Mouse (Mus musculus) myocyte (in vitro differentiated cells): ENCODE measurements at regions not wholly inside any gene's neighbourhood (a gene's known extent, or its start where the extent isn't known, plus 50 kb on each side); places are given as distances from the start of the nearest gene placed in this dataset.

Source experiments
- H3K27me3 ChIP-seq: one replicate; pipeline ENCODE4 v1.6.1; 2011; ENCODE audit not compliant: control insufficient read depth, insufficient read depth, insufficient read length
- H3K36me3 ChIP-seq: one replicate; pipeline ENCODE4 v1.6.1; 2011; ENCODE audit not compliant: control insufficient read depth, insufficient read depth
- H3K4me2 ChIP-seq: one replicate; pipeline ENCODE4 v1.6.1; 2011; ENCODE audit warnings: low read depth, control low read depth
- H3K4me3 ChIP-seq: one replicate; pipeline ENCODE4 v1.5.1; 2011; ENCODE audit warnings: mild to moderate bottlenecking, control low read depth, moderate library complexity
- H3K79me2 ChIP-seq: one replicate; pipeline ENCODE4 v1.6.1; 2011; ENCODE audit not compliant: control insufficient read depth, insufficient read depth
- H3ac ChIP-seq: one replicate; pipeline ENCODE4 v1.6.1; 2011; ENCODE audit not compliant: control insufficient read depth, insufficient read length
- CEBPB ChIP-seq: IDR thresholded peaks from 2 replicates; pipeline ENCODE4 v1.6.1; 2011; ENCODE audit warnings: mild to moderate bottlenecking, moderate library complexity; ENCODE audit not compliant: poor library complexity, insufficient read depth, severe bottlenecking
- E2F4 ChIP-seq: IDR thresholded peaks from one replicate; pipeline ENCODE4 v1.6.1; 2011; ENCODE audit warnings: mild to moderate bottlenecking, control low read depth, moderate library complexity; ENCODE audit not compliant: insufficient read depth
- MAX ChIP-seq: IDR thresholded peaks from one replicate; pipeline ENCODE4 v1.6.1; 2011; ENCODE audit warnings: low read depth, mild to moderate bottlenecking, control low read depth
- MYOD1 ChIP-seq, 3 experiments: IDR thresholded peaks; one replicate each; pipeline ENCODE4 v1.6.1; 2011; ENCODE audit warnings: control low read depth in 2 of 3, low read depth in 2 of 3, mild to moderate bottlenecking in 2 of 3, moderate library complexity in 1 of 3; ENCODE audit not compliant: insufficient read length in 2 of 3, control insufficient read depth in 1 of 3
- MYOG ChIP-seq, 3 experiments: IDR thresholded peaks; one replicate each; pipeline ENCODE4 v1.6.1; 2011; ENCODE audit warnings: control low read depth in 2 of 3, low read depth in 2 of 3, mild to moderate bottlenecking in 2 of 3; ENCODE audit not compliant: insufficient read length in 2 of 3, control insufficient read depth in 1 of 3, insufficient read depth in 1 of 3
- POLR2A ChIP-seq: IDR thresholded peaks from one replicate; pipeline ENCODE4 v1.6.1; 2011; ENCODE audit warnings: low read depth, mild to moderate bottlenecking, control low read depth, moderate library complexity; ENCODE audit not compliant: insufficient read length
- POLR2AphosphoS2 ChIP-seq: IDR thresholded peaks from one replicate; pipeline ENCODE4 v1.6.1; 2011; ENCODE audit warnings: low read depth, control low read depth; ENCODE audit not compliant: insufficient read length
- REST ChIP-seq: IDR thresholded peaks from one replicate; pipeline ENCODE4 v1.6.1; 2011; ENCODE audit warnings: mild to moderate bottlenecking, control low read depth, moderate library complexity; ENCODE audit not compliant: insufficient read depth, insufficient read length
- SRF ChIP-seq: IDR thresholded peaks from one replicate; pipeline ENCODE4 v1.6.1; 2011; ENCODE audit warnings: low read depth; ENCODE audit not compliant: control insufficient read depth, insufficient read length
- TCF12 ChIP-seq: IDR thresholded peaks from one replicate; pipeline ENCODE4 v1.6.1; 2011; ENCODE audit warnings: mild to moderate bottlenecking, control low read depth; ENCODE audit not compliant: poor library complexity, insufficient read depth, severe bottlenecking
- TCF3 ChIP-seq: IDR thresholded peaks from one replicate; pipeline ENCODE4 v1.6.1; 2011; ENCODE audit warnings: low read depth, control low read depth; ENCODE audit not compliant: insufficient read length
- USF1 ChIP-seq: IDR thresholded peaks from one replicate; pipeline ENCODE4 v1.6.1; 2011; ENCODE audit warnings: low read depth, mild to moderate bottlenecking, control low read depth, moderate library complexity

- Histone ChIP-seq H3K79me2 (no peaks in the 10 kb centered on the region), H3K4me2 (no peak overlapping the region), H3K36me3 (no peaks in the 10 kb centered on the region), H3K4me3 (no peak overlapping the region), H3ac (no peak overlapping the region), H3K27me3 (no peaks in the 10 kb centered on the region)
- TF ChIP-seq MAX (no peak), CEBPB (no peak), MYOG (IDR thresholded peaks at IDR 0.05; ENCODE audit: control insufficient read depth in 1 of 3, insufficient read depth in 1 of 3, insufficient read length in 2 of 3, low read depth in 2 of 3) (no peak), POLR2A (no peak), TCF12 (no peak), TCF3 (no peak), POLR2AphosphoS2 (no peak), SRF (no peak), E2F4 (no peak), USF1 (no peak), REST (no peak), MYOD1 (IDR thresholded peaks at IDR 0.05; ENCODE audit: control insufficient read depth in 1 of 3, insufficient read length in 2 of 3, low read depth in 2 of 3) (no peak)
Measured at GRCm38 (mm10) chr8:56735021-56735420, 184.1 kb downstream of the Fbxo8 start.

GRCm38 (mm10) chr8:56767034-56767433, 216.1 kb downstream of the Fbxo8 start:
- Histone ChIP-seq H3K79me2 (no peaks in the 10 kb centered on the region), H3K4me3 (no peak overlapping the region), H3K36me3 (no peaks in the 10 kb centered on the region), H3K4me2 (no peak overlapping the region), H3ac (no peak overlapping the region), H3K27me3 (no peaks in the 10 kb centered on the region)
- TF ChIP-seq SRF (no peak), MAX (no peak), TCF12 (no peak), POLR2AphosphoS2 (no peak), POLR2A (no peak), MYOG (IDR thresholded peaks at IDR 0.05; ENCODE audit: control insufficient read depth in 1 of 3, insufficient read depth in 1 of 3, insufficient read length in 2 of 3, low read depth in 2 of 3) (no peak), MYOD1 (IDR thresholded peaks at IDR 0.05; ENCODE audit: control insufficient read depth in 1 of 3, insufficient read length in 2 of 3, low read depth in 2 of 3) (no peak), REST (no peak), CEBPB (no peak), TCF3 (no peak), USF1 (no peak), E2F4 (no peak)

GRCm38 (mm10) chr8:56784441-56784840, 233.6 kb downstream of the Fbxo8 start:
- H3K4me2 ChIP-seq: no peak overlapping the region
- H3K79me2 ChIP-seq: no peaks in the 10 kb centered on the region
- H3K36me3 ChIP-seq: no peaks in the 10 kb centered on the region
- H3ac ChIP-seq: no peak overlapping the region
- H3K27me3 ChIP-seq: no peaks in the 10 kb centered on the region
- H3K4me3 ChIP-seq: no peak overlapping the region
- TF ChIP-seq SRF: no peak
- TF ChIP-seq E2F4: no peak
- TF ChIP-seq CEBPB: no peak
- no peak for TF ChIP-seq POLR2AphosphoS2
- no peak for TF ChIP-seq MYOG (IDR thresholded peaks at IDR 0.05; ENCODE audit: control insufficient read depth in 1 of 3, insufficient read depth in 1 of 3, insufficient read length in 2 of 3, low read depth in 2 of 3)
- no peak for TF ChIP-seq POLR2A
- no peak for TF ChIP-seq TCF12
- no peak for TF ChIP-seq MYOD1 (IDR thresholded peaks at IDR 0.05; ENCODE audit: control insufficient read depth in 1 of 3, insufficient read length in 2 of 3, low read depth in 2 of 3)
- no peak for TF ChIP-seq MAX
- no peak for TF ChIP-seq USF1
- TF ChIP-seq TCF3: no peak
- TF ChIP-seq REST: no peak

- Histone ChIP-seq H3K36me3 (no peaks in the 10 kb centered on the region), H3ac (no peak overlapping the region), H3K27me3 (no peaks in the 10 kb centered on the region), H3K4me3 (no peak overlapping the region), H3K4me2 (no peak overlapping the region), H3K79me2 (no peaks in the 10 kb centered on the region)
- no peak for TF ChIP-seq MYOG (IDR thresholded peaks at IDR 0.05; ENCODE audit: control insufficient read depth in 1 of 3, insufficient read depth in 1 of 3, insufficient read length in 2 of 3, low read depth in 2 of 3)
- TF ChIP-seq MAX: no peak
- TF ChIP-seq REST: no peak
- no peak for TF ChIP-seq SRF
- no peak for TF ChIP-seq CEBPB
- TF ChIP-seq POLR2A: no peak
- no peak for TF ChIP-seq TCF3
- TF ChIP-seq TCF12: no peak
- no peak for TF ChIP-seq USF1
- TF ChIP-seq POLR2AphosphoS2: no peak
- TF ChIP-seq E2F4: no peak
- no peak for TF ChIP-seq MYOD1 (IDR thresholded peaks at IDR 0.05; ENCODE audit: control insufficient read depth in 1 of 3, insufficient read length in 2 of 3, low read depth in 2 of 3)
Measured at GRCm38 (mm10) chr8:56789549-56790270, 238.8 kb downstream of the Fbxo8 start.
